Mouse (Mus musculus) spleen, postnatal 14 days (tissue): ENCODE measurements around the gene Eipr1.
"Not testable (repeated sequence)": the region's sequence is repeated elsewhere in the genome, so short reads cannot be mapped to it uniquely, and the experiment has no call there.

Source experiments
- DNase-seq, 2 experiments: peaks; one replicate each; pipeline ENCODE4 v3.0.0; 2021 to 2022; ENCODE audit warnings: low spot score in 2 of 2

Eipr1 gene

DNA sequence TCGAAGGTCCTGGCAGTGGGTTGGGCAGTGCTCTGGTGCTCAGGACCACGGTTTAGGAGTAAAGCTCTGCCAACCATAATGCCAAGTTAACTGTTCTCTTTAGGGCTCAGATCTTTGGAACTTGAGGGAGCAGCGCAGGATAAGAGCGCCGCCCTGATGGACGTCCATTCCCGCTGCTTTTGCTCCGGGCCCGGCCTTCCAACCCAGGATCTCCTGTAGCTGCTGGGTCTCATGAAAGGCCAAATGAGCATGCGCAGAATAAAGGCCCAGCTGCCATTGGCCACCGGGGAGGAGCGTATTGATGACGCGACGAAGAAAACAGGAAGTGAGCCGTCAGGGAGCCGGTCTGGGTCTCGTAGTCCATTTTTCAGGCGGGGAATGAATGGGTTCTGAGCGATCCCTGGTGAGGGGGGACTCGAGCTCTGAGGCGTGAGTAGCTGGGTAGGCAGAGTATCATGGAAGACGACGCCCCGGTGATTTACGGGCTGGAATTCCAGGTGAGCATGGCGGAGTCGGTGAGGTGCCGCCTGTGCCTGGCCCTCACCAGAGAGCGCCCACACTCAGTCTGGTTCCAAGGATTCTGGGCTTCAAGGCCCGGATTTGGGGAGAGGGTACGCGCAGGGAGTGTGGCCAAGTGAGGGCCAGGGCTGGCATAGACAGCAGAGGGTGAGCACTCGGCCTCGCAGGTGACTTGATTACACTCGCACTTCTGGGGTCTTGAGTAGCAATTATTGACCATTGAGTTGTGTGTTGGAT is at the start of gene Eipr1:
Eipr1 (plus strand) TSS at position 296 of the 756 bp plus-strand sequence.
- peak; percentile 72 to 78 for DNase-seq

DNA sequence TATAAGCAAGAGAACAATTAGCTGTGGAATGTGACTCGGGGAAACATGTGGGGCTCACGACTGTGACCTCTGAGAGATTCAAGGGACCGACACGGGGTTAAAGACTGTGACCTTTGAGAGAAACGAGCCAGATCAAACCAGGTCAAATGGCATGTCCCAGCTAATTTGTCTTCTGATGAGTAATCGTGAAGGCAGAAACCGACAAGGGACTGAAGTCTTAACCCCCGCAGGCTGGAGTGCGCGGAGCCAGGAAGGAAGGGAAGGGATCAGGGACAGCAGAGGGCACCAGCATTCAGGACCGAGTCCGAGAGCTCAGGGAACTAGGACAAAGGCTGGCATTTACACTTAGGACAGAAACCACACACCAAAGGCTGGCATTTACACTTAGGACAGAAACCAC is 47.2 kb upstream of the Eipr1 start:
- DNase-seq = no peak

DNA sequence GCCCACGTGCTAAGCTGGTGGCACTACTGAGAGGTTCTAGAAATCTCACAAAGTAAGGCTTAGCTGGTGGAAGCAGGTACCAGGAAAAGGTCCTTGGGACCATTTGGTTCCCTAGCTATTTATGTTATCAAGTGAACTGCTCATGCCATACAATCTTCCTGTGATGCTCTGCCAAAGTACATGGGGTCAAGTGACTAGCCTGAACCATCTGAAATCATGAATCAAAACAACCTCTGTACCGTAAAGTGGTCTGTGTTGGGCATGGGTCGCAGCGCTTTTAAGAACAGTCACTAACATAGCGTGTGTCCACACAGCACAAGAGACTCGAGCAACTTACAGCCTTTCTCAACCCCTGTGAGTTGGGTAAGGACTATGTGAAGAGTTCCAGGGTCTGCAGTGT is 46.4 kb upstream of the Eipr1 start:
- no peak for DNase-seq

DNA sequence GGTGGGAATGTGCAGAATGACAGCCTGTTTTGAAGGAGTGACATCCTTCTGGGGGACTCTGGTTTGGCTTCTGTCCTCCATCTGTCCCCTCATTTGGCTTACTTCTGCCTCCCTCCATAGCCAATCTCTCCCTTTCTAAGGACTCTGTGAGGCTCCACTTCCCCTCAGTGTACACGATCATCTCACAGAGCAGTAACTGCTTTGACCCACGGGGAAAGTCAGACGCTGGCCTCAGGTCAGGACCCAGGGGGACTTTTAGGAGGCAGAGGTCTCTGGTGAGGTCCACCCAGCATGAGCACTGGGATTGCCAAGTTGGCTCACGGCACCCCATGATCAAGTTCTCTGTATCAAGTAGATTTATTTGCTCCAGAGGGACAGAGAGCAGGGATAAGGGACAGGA is 43.4 kb upstream of the Eipr1 start:
- no peak for DNase-seq

DNA sequence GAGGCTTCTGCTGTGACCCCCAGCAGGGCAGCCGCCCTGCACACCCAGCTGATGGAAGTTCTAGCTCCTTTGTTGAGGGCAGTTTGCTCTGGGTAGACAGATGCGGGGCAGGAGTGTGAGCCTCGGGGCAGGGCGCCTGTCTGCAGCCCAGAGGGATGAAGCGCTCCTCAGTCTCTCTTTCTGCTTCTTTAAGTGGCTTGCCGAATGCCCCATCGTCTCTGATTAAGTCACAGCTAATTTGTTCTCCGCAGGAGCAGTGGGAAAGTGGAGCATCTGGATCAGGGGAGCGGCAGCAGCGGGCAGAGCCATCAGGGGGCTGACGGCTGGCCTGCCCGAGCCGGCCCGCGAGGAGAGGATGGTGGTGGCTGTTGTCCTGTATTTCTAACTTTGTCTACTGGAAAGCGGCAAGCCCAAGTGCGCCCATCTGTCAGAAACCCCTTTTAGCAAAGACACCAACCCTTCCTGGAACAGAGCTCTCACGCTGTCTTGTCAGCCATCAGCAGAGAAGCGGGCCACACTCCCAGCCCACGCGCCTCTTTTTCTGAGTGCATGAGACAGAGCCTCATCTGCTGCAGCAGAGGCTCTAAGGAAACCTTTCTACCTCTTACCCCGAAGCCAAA is 40.9 kb upstream of the Eipr1 start:
- DNase-seq = no peak

DNA sequence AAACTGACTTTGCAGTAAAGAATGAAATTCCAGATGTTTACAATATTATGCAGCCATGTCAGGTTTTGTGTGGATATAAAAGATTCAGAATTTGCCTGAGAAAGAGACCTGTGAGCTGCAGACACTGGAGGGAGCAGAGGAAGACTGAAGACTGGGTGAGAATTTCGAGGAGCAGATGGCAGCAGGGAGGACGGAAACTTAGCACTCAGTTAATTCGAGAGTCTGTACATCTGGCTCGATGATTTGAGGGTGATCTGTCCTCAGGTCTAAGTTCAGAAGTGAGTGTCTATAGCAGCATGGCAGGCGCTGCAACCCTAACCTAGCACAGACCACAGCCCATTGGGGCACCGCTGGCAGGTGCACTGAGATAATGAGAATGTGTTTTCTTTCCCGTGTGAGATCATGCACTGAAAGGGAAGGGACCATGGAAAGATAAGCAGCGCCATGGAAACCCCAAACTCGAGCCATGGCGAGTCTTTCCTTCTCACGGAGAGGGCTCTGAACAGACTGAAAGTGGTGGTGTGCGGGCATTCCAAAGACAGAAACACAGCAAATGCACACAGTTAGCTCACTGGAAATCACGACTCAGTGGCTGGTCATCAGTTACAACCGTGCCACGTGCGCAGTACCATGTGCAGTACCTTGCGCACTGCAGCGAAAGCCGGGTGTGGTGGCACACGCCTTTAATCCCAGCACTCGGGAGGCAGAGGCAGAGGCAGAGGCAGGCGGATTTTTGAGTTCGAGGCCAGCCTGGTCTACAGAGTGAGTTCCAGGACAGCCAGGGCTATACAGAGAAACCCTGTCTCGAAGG is 36.6 kb upstream of the Eipr1 start:
- no peak for DNase-seq

DNA sequence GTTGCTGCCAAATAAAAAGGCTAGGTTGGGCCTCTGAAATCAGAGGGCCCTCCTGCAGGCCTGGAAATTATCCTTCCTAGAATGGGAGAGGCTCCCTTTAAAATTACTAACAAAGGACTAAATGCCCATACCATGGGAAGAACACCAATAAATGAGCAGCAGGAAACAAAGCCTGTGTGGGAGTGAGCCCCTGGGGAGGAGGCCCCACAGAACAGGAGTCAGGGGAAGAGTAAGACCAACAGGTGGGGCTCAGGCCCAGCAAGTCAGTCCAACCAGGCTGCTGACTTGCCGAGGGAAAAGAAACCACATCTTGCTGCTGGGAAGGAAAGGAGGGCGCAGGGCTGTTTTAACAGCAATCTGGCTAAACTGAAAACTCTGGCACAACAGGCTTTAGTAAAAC is 34.5 kb upstream of the Eipr1 start:
- no peak for DNase-seq

DNA sequence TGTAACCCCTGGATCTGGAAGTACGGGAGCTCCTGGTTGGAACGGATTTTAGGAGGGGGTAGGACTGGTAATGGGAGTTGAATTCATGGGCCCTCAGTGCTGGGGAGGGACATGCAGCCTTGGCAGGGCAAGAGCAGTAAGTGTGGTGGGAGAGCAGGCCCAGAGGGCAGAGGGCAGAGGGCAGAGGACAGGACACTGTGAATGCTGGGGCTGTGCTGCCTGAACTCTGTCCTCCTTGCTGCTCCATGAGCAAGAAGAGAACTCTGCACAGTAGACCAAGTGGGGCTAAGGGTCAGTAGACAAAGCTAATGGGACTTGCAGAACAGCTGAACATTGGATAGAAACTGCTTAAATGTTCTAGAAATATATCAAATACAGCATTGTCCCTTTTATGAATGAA is 33.5 kb upstream of the Eipr1 start:
- no peak for DNase-seq

DNA sequence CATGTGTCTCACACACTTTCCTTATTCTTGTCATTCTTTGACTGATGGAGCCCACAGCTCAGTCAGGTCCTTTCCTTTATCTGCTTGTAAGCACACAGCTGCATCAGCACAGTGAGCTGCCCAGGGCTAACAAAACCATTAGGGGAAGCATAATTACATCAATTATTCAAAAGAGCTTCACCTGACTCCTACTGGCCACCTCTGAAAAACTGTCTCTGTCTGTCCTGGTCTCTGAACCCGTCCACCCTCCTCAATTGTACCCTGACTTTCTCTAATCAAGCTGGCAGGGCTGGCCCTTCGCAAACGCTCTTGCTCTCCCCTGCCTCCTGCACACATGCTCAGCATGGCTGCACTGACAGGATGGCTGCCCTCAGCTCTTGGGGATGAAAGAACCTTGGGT is 27.2 kb upstream of the Eipr1 start:
- no peak for DNase-seq

DNA sequence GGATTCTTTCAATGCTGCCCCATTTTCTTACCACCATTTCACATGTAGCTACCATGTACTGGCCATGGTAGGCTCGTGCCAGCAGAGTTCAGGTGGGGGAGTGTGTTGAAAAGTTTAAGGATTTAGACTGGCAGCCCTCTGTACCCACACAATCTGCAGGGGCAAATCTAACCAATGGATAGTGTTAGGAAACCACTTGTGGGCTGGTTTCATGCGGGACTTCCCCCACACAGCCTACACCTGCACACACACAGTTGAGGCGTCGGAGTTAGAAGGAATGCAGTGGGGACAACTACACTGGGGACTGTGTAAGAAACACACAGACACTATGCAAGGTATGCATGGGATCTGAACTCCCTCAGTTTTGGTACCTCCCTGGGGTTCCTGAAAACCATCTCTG is 25.4 kb upstream of the Eipr1 start:
- no peak for DNase-seq

DNA sequence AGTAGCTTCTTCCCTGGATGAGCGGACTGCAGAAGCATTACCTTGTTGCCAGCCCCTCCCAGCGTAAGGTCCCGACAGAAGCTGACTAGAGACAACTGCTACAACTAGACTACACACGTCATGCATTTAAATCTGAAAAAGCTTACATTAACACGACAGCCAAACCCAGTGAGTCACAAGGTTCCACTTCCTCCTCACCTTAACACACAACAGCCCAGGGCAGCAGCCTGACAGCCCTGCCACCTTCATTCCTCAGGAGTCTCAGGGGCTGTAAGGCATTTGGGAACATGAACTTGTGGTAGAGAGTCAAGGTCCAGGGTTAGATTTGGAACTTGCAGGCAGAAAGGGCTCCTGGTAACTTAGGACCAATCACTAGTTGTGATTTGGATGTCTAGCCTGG is 24.5 kb upstream of the Eipr1 start:
- DNase-seq = no peak

DNA sequence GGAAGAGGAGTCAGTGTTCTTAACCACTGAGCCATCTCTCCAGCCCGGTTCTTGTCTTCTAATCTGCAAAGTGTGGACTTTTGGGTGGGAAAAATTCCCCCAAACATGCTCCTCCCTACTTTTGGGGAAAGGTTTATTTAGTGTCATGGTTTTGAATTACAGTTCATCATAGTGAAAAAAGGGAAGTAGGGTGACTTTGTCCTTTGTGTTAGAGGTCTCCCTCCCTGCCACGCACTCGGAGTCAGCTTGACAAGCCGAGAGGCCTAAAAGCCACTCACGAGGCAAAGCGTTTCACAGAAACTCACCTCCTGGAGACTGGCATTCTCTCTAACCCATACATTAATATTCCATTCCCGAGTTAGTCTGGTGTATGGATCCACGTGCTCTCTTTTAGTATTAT is 19.0 kb upstream of the Eipr1 start:
- DNase-seq = no peak

DNA sequence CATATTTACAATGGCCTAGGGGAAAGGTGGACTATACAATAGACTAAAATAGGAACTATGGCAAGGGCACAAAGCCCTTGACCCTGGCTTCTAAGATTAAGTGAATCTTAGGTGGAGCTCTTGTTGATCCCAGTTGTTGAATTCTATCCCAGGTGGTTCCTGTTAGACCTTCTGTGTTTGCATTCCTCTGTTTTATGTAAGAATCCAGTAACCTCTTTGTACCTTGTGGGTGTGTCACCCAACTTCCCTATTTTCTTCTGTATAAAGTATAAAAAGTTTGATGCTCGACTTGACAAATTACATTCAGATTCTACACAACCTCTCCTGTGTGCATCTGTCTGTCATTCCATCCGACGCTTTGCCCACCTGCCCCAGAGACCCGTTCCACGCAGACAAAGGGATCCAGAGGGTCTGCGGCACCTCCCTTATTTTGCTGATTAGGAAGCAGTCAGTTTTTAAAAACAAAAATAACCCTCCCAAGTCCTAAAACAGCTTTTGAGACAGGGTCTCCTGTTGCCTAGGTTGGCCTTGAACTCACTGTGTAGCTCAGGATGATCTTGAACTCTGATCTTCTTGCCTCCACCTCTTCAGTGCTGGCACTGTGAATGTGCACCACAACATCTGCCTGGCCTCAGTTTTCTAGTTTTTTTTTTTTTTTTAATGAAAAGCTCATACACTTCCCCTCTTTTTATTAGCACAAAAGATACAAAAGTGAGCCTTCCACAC is 17.9 kb upstream of the Eipr1 start:
- not testable (repeated sequence) for DNase-seq

DNA sequence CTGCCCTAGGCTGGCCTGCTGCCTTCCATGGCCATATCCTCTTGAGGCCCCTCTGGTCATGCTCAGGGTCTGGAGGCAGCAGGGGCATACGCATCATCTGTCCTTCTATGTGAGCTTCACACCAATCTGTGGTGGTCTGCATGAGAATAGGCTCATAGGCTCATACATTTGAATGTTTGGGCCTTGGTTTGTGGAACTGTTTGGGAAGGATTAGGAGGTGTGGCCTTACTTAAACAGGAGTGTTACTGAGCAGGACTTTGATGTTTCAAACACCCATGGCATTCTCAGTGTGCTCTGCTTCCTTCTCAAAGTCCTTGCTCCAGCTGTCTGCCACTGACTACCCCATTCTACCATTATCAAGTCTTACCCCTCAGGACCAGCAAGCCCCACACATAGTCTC is 17.3 kb upstream of the Eipr1 start:
- DNase-seq = no peak

DNA sequence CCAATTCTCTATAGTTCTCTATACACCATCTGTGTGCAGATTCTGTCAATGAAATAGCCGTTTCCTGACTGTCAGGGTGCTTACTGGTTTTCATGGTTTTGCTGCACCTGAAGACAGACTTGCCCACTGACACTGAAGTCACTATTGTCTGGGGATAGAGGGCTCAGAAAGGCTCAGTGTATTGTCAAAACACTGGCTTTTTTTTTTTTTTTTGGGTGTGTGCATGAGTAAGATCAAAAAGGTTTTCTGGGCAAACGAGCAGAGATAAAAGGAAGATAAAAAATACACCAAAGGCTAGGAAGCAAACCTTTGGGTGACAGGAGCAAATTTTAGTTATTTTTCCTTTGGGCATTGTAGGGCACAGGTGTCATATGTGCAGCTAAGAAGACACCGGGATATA is 16.3 kb upstream of the Eipr1 start:
- DNase-seq = no peak

DNA sequence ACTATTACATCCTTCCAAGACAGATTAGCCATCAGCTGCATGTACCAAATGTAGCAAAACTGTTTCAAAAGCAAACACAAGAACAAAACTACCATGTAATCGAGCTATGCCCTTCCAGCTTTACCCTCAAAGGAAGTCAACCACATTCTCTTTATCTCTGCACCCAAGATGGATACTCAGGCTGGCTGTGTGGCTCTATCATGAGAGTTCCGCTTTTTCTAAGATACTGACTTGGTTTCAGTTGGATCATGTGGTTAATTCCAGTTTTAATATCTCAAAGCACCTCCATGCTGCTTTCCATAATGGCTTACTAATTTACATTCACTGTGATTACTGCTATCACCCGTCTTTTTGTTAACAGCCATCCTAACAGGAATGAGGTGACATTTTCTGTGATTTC is 8.3 kb upstream of the Eipr1 start:
- no peak for DNase-seq

DNA sequence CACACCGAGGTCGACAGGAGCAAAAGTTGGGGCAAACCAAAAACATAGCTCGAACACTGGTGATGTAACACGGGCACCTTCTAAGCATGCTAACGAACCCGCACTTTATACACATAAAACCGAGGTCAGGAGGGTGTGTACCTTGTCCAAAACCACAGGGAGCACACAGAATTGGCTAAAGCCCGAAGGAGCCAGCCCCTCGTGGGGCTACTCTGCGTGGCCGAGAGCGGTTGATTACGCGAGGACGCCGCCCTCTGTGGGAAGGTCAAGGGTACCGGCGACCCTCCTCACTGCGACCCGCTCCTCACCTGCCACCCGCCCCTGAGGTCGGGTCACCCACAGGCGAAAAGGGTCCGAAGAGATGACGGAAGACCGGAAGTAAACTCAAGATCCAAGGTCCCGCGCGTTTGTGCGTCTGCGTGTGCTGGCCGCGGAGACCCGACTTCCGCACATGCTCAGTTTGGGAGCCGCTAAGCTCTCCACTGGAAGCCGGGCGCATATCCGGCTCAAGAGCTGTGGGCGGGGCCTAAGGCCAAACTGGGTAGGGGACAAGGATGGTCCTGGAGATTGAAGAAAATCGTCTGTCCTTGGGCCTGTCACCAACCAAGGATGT is 1.5 kb upstream of the Eipr1 start, which contains the start of gene Trappc12:
Trappc12 (minus strand) TSS at position 452 of the 613 bp plus-strand sequence.
- peak; percentile 70 to 78 for DNase-seq

DNA sequence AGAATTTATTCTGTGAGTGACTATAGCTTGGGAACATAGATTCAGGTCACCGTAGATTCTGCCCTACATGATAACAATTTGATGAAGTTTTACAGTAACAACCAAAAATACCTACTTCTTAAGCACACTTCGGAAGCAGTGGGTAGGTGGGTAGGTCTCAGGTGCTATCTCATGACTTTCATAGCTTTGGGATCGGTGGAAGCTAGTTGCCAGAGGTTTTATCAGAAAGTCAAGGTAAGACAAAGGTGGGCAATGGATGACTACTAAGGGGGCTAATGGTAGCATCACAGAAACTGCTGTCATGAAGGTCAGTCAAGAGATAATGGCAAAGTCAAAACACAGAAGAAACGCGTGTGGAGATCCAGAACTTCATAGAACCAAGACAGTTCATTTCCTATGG is 727 bp upstream of the Eipr1 start:
- no peak for DNase-seq

DNA sequence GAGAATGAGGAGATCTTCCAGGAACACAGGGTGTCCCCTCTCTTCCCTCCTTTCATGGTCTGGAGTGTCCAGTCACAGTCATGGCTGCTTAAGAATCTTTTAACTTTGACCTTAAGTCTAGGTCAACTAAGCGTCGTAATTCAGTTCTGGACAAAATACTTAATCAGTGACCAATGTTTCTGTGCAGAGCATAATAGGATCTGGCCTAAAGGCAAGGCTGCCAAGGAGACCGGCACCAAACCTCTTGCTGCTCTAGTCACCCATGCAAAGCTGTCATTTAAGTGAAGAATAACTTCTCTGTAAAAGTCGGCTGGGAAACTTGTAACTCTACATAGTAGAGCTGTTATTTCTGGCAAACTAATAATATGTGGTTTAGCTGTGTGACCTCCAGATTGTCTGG is 4.4 kb downstream of the Eipr1 start:
- no peak for DNase-seq

DNA sequence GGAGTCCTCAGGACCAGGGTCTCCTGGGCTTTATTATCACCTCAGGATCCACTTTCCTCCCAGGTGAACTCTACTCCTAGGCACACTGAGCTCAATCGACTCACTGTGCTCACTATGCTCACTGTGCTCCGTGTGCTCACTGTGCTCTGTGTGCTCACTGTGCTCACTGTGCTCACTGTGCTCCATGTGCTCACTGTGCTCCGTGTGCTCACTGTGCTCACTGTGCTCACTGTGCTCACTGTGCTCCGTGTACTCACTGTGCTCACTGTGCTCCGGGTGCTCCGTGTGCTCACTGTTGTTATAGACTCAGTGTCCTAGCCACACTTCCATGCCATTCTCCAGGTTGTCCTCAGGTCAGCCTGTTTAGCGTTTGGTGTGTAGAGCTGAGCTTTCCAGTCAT is 18.4 kb downstream of the Eipr1 start:
- DNase-seq = no peak

DNA sequence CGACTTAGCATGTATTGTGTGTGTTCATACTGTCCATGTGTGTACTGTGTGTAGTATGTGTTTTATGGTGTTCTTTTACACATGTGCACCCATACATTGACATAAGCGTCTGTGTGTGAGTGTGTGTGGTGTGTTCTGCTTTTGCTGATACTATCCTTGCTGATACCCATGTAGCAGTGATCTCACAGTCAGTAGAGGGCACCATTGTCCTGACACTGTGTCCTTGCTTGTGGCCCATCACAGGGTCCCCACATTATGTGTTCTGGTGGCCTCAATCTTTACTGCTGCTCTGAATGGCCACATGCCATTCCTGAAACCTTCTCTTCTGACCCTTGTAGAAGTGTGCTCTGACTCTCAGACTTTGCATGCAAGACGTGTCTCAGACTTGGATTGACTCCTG is 22.2 kb downstream of the Eipr1 start:
- DNase-seq = no peak

DNA sequence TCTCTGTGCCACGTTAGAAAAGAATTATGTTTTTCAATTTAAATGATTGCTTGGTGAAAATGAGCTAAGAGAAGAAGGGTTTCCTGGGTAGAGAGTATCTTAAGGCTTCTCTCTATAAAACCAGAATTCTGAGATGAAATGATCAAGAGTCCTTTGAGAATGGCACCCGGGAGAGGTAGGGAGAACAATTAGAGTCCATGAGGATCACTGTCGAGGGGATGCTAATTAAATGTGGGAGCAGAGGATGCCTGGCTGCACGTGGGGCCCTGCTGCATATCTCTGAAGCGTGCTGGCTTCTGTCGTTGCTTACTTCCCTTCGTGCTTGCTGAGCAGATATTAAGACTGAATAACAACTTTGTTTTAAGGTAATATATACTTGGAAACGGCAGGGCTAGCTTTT is 23.5 kb downstream of the Eipr1 start:
- DNase-seq = no peak
